Mouse (Mus musculus): ENCODE measurements around the gene Bnip1. TPM values are rescaled to one million over a fixed set of nuclear protein-coding genes. Genes with fewer than 3 reads are reported as not detected.
A peak's percentile ranks its signal among the peaks of the same experiment; 100 is the strongest.

Bnip1 gene
- total RNA-seq (2018; cell fraction: chromatin; rRNA removed), result 10 to 100 TPM; 15.5 to 73.1 (median 41.3) TPM
- total RNA-seq (2018; cell fraction: cytosol; rRNA removed), result 10 to 100 TPM; 10.8 to 23.1 (median 19.2) TPM
- total RNA-seq (2018; cell fraction: nucleus; rRNA removed), result 10 to 100 TPM; 12.6 to 43.7 (median 24.9) TPM
- 14.5 to 27.0 TPM (median 16.7 TPM) in 3 replicates for polyA plus RNA-seq (2018)

- Histone ChIP-seq H3K4me3 (ENCODE audit: inconsistent target) (peak within 1 kb of the TSS; percentile 96), H3K27ac (peak within 1 kb of the TSS; percentile 74)
- WGBS (ENCODE audit: missing documents), result under 1% methylated on average over 38 of the region's 42 CpGs
Measured at GRCm38 (mm10) chr17:26780750-26781571, at the start of gene Bnip1. Bnip1 (plus strand) TSS chr17:26781066.

DNA sequence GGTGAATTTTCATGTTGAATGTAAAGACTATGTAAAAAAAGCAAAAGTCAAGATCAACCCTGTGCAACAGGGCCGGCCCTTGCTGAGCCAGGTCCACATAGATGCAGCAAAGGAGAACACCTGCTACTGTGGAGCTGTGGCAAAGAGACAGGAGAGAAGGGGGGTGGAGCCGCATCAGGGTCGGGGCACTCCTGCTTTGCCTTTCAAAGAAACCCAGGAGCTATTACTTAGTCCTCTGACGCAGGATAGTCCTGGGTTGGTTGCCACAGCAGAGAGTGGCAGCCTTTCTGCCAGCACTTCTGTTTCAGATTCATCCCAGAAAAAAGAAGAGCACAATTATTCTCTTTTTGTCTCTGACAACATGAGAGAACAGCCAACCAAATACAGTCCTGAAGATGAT is 38.3 kb upstream of the Bnip1 start:
- Histone ChIP-seq H3K36me3 (ENCODE audit: inconsistent target) (peaks cover 21% of the 10 kb centered on the region), H3K4me3 (ENCODE audit: inconsistent target) (no peak overlapping the region), H3K79me2 (ENCODE audit: inconsistent target) (no peaks in the 10 kb centered on the region), H3K27ac (no peak overlapping the region)
- 91% methylated on average over 4 of the region's 4 CpGs for WGBS (ENCODE audit: missing documents)

More at GRCm38 (mm10) chr17:26780750-26781571, at the start of gene Bnip1:
- Histone ChIP-seq H3K36me3 (ENCODE audit: inconsistent target) (peaks cover 21% of the 10 kb centered on the region; the same call in 1 of the 2 replicates), H3K79me2 (ENCODE audit: inconsistent target) (peaks cover 3% of the 10 kb centered on the region; the same call in 1 of the 2 replicates)

- H3K4me3 ChIP-seq (ENCODE audit: inconsistent target), result no peak overlapping the region
- H3K27ac ChIP-seq, result no peak overlapping the region
- H3K36me3 ChIP-seq (ENCODE audit: inconsistent target), result peaks cover 21% of the 10 kb centered on the region
- H3K79me2 ChIP-seq (ENCODE audit: inconsistent target), result no peaks in the 10 kb centered on the region
- WGBS (ENCODE audit: missing documents), result 93% methylated on average over 1 of the region's 1 CpGs
Measured at GRCm38 (mm10) chr17:26743294-26743693, 37.6 kb upstream of the Bnip1 start.

GRCm38 (mm10) chr17:26749975-26750374 is 30.9 kb upstream of the Bnip1 start:
- Histone ChIP-seq H3K27ac (no peak overlapping the region), H3K79me2 (ENCODE audit: inconsistent target) (peaks cover 3% of the 10 kb centered on the region; the same call in 1 of the 2 replicates), H3K36me3 (ENCODE audit: inconsistent target) (no peaks in the 10 kb centered on the region), H3K4me3 (ENCODE audit: inconsistent target) (no peak overlapping the region)
- 40% methylated on average over 3 of the region's 3 CpGs for WGBS (ENCODE audit: missing documents)

DNA sequence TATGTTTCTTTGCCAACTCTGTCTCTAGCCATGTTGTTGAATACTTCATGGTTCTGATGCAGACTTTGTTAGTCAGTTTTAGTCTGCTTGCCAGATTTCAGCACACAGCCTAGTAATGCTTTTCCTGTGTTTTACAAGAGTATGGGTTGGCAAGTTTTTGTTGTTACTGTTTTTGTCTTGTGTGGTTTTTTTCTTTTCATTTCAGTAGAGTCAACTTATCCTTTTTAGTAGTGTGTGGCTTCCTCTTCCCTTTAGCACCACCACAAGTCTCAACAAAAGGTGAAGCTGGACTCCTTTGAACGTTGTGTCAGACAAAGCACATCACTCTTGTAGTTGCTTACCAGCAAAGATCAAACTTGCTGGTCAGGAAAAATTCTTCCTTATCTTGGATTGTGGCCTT is 28.6 kb upstream of the Bnip1 start:
- H3K79me2 ChIP-seq (ENCODE audit: inconsistent target), result peaks cover 3% of the 10 kb centered on the region; the same call in 1 of the 2 replicates
- H3K27ac ChIP-seq, result no peak overlapping the region
- 7% methylated on average over 1 of the region's 1 CpGs for WGBS (ENCODE audit: missing documents)
- H3K4me3 ChIP-seq (ENCODE audit: inconsistent target), result no peak overlapping the region
- no peaks in the 10 kb centered on the region for H3K36me3 ChIP-seq (ENCODE audit: inconsistent target)

DNA sequence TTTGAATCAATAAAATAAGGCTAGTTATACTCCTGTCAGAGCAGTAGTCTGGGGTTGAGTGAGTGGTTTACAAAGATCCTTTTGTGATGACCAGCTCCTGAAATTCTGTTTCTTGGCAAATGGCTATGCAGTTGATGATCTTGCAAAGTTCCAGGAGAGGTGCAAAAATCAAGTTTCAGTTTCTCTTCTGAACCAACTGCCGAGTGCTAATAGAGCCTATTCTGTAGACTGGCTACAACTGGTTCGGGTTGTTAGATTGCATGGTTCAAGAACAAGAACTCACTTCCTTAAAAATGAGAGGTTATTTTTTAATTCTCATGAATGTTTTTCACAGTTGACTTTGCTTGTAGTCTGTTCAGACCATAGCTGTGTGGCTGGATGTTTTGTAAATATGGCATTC is 27.4 kb upstream of the Bnip1 start:
- Histone ChIP-seq H3K27ac (0 out of 2 replicates have a peak overlapping the region, but pooled peaks have one; percentile 0), H3K79me2 (ENCODE audit: inconsistent target) (peaks cover 3% of the 10 kb centered on the region; the same call in 1 of the 2 replicates), H3K36me3 (ENCODE audit: inconsistent target) (0 out of 2 replicates have a peak, but pooled peaks cover 6% of the 10 kb centered on the region), H3K4me3 (ENCODE audit: inconsistent target) (no peak overlapping the region)
- 5% methylated on average over 2 of the region's 2 CpGs for WGBS (ENCODE audit: missing documents)

- no peaks in the 10 kb centered on the region for H3K79me2 ChIP-seq (ENCODE audit: inconsistent target)
- no peak overlapping the region for H3K4me3 ChIP-seq (ENCODE audit: inconsistent target)
- no peak overlapping the region for H3K27ac ChIP-seq
- 100% methylated on average over 5 of the region's 5 CpGs for WGBS (ENCODE audit: missing documents)
- H3K36me3 ChIP-seq (ENCODE audit: inconsistent target), result peaks cover 45% of the 10 kb centered on the region
Measured at GRCm38 (mm10) chr17:26767100-26767753, 13.6 kb upstream of the Bnip1 start.

DNA sequence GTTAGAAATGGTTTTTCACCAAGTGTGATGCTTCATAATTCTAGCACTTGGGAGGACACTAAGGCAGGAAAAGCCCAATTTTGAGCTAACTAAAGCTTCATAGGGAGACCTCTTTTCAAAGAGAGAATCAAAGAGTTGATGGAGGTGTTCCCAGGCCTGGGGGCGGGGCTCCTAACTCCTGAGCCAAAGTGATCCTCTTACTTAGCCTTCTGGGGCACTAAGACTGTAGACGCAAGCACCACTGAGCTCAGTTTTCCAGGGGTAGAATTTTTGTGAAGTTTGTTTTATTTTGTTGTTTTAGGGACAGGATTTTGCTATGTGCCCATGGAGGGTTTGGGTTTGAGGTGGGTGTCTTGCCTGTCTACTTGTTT is 13.1 kb upstream of the Bnip1 start:
- H3K79me2 ChIP-seq (ENCODE audit: inconsistent target), result no peaks in the 10 kb centered on the region
- H3K27ac ChIP-seq, result no peak overlapping the region
- WGBS (ENCODE audit: missing documents), result 90% methylated on average over 2 of the region's 2 CpGs
- H3K36me3 ChIP-seq (ENCODE audit: inconsistent target), result peaks cover 41% of the 10 kb centered on the region
- H3K4me3 ChIP-seq (ENCODE audit: inconsistent target), result no peak overlapping the region

DNA sequence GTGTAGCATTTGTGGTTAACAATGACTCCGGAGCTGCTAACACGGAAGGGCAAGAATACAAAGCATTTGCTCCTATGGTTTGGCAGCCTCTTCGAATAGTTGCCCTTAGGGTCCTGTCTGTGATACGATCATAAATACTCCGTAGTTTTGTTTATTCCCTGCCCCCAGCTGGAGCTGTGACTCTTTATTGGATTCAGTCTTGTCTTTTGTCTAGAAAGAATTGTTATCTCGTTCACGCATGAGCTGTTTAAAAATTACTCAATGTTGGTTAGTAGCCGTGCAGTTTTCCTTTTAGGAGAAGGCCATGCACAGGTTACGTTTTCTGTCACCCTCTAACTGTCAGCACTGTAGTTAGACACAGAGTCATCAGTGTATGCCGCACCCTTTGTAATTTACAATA is 4.7 kb upstream of the Bnip1 start:
- 89% methylated on average over 10 of the region's 10 CpGs for WGBS (ENCODE audit: missing documents)
- no peak overlapping the region for H3K4me3 ChIP-seq (ENCODE audit: inconsistent target)
- H3K27ac ChIP-seq, result no peak overlapping the region
- H3K79me2 ChIP-seq (ENCODE audit: inconsistent target), result no peaks in the 10 kb centered on the region
- peaks cover 21% of the 10 kb centered on the region; the same call in 1 of the 2 replicates for H3K36me3 ChIP-seq (ENCODE audit: inconsistent target)

DNA sequence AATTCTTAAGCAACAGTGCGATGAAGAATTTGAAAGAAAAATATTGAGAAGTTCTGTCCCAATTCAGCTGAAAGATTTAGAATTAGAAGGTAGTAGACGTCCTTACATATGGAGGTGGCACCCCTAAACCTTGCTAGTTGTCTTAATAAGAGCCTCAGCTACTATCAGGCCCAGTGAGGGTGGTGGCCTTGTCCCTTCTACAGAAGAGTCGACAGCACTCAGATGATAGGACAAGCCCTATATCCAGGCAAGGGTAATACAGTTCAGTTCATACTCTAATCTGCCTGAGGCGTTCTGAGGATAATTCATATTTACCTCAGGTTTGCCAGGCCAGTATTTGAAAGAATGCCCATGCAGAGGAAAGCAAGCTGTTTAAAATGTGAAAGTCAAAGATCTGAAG is 2.9 kb upstream of the Bnip1 start:
- peaks cover 15% of the 10 kb centered on the region; the same call in 1 of the 2 replicates for H3K36me3 ChIP-seq (ENCODE audit: inconsistent target)
- H3K79me2 ChIP-seq (ENCODE audit: inconsistent target), result peaks cover 3% of the 10 kb centered on the region; the same call in 1 of the 2 replicates
- no peak overlapping the region for H3K27ac ChIP-seq
- no peak overlapping the region for H3K4me3 ChIP-seq (ENCODE audit: inconsistent target)
- WGBS (ENCODE audit: missing documents), result 91% methylated on average over 4 of the region's 4 CpGs

GRCm38 (mm10) chr17:26778430-26779100 is 2.3 kb upstream of the Bnip1 start:
- H3K79me2 ChIP-seq (ENCODE audit: inconsistent target), result peaks cover 3% of the 10 kb centered on the region; the same call in 1 of the 2 replicates
- no peak overlapping the region for H3K4me3 ChIP-seq (ENCODE audit: inconsistent target)
- H3K36me3 ChIP-seq (ENCODE audit: inconsistent target), result peaks cover 14% of the 10 kb centered on the region; the same call in 1 of the 2 replicates
- no peak overlapping the region for H3K27ac ChIP-seq
- 95% methylated on average over 3 of the region's 3 CpGs for WGBS (ENCODE audit: missing documents)

GRCm38 (mm10) chr17:26779471-26779870 is 1.4 kb upstream of the Bnip1 start:
- WGBS (ENCODE audit: missing documents), result 68% methylated on average over 2 of the region's 2 CpGs
- peaks cover 15% of the 10 kb centered on the region; the same call in 1 of the 2 replicates for H3K36me3 ChIP-seq (ENCODE audit: inconsistent target)
- H3K27ac ChIP-seq, result no peak overlapping the region
- H3K79me2 ChIP-seq (ENCODE audit: inconsistent target), result peaks cover 3% of the 10 kb centered on the region; the same call in 1 of the 2 replicates
- no peak overlapping the region for H3K4me3 ChIP-seq (ENCODE audit: inconsistent target)

GRCm38 (mm10) chr17:26781610-26782043 is 761 bp downstream of the Bnip1 start:
- Histone ChIP-seq H3K27ac (no peak overlapping the region), H3K4me3 (ENCODE audit: inconsistent target) (peak overlapping the region; percentile 96), H3K79me2 (ENCODE audit: inconsistent target) (peaks cover 3% of the 10 kb centered on the region; the same call in 1 of the 2 replicates), H3K36me3 (ENCODE audit: inconsistent target) (peaks cover 27% of the 10 kb centered on the region; the same call in 1 of the 2 replicates)
- 13% methylated on average over 5 of the region's 5 CpGs for WGBS (ENCODE audit: missing documents)

DNA sequence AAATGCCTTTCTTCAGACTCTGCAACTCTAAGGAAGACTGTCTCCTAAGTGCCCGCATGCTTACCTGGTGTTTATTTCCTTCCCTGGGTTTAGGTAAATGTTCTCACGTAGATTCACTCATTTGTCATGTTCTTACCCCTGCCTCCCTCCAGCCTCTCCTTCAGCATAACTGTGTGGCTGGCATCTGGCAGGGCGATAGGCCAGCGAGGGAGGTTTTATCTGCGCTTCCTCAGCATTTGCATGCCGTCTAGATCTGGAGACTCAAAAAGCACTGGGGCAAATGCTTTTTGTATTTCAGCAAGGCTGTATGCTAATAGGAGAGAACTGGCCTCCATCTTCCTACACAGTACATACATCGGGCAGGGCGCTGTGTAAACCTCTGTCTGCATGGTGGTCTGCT is 3.7 kb downstream of the Bnip1 start:
- no peak overlapping the region for H3K27ac ChIP-seq

More for the DNA sequence above, 3.7 kb downstream of the Bnip1 start:
- WGBS (ENCODE audit: missing documents), result 98% methylated on average over 8 of the region's 8 CpGs
- H3K79me2 ChIP-seq (ENCODE audit: inconsistent target), result peaks cover 3% of the 10 kb centered on the region; the same call in 1 of the 2 replicates
- peaks cover 47% of the 10 kb centered on the region; the same call in 1 of the 2 replicates for H3K36me3 ChIP-seq (ENCODE audit: inconsistent target)
- H3K4me3 ChIP-seq (ENCODE audit: inconsistent target), result no peak overlapping the region
